Mouse (Mus musculus) bone marrow macrophage, adult 2 months (primary cell): Measurements from ENCODE around the gene Met.

Source experiments
- CTCF ChIP-seq: IDR thresholded peaks from 2 replicates; pipeline ENCODE4 v1.5.1; 2012; ENCODE audit warnings: low read depth, mild to moderate bottlenecking, low read length, moderate library complexity
- POLR2A ChIP-seq: IDR thresholded peaks from 2 replicates; pipeline ENCODE4 v1.6.1; 2012; ENCODE audit warnings: mild to moderate bottlenecking, low read depth, low read length, borderline replicate concordance

- TF ChIP-seq CTCF (no peak), POLR2A (no peak)
Observed at GRCm38 (mm10) chr6:17513381-17513780, 49.8 kb downstream of the Met start.
